Mouse (Mus musculus) B cell, adult 2 months (primary cell): ENCODE measurements around the gene Lin7a.
"Not testable (repeated sequence)": the region's sequence is repeated elsewhere in the genome, so short reads cannot be mapped to it uniquely, and the experiment has no call there.

Experiments used
- DNase-seq, 2 experiments: peaks; one replicate each; pipeline ENCODE4 v3.0.0; 2022

The Lin7a gene

GRCm38 (mm10) chr10:107237736-107238135 is 33.8 kb upstream of the Lin7a start:
- DNase-seq = no peak

GRCm38 (mm10) chr10:107238151-107238860 is 33.2 kb upstream of the Lin7a start:
- no peak for DNase-seq

- no peak for DNase-seq
These were observed 32.5 kb upstream of the Lin7a start for GRCm38 (mm10) chr10:107238861-107239435.

GRCm38 (mm10) chr10:107239651-107240330 is 31.7 kb upstream of the Lin7a start:
- DNase-seq = no peak

- no peak for DNase-seq
These were observed 31.0 kb upstream of the Lin7a start for GRCm38 (mm10) chr10:107240446-107240845.

GRCm38 (mm10) chr10:107240986-107241385 is 30.5 kb upstream of the Lin7a start:
- DNase-seq = no peak

GRCm38 (mm10) chr10:107241406-107241805 is 30.1 kb upstream of the Lin7a start:
- DNase-seq = no peak

GRCm38 (mm10) chr10:107241999-107242398 is 29.5 kb upstream of the Lin7a start:
- DNase-seq = not testable (repeated sequence)

- no peak for DNase-seq
These were observed 28.6 kb upstream of the Lin7a start for GRCm38 (mm10) chr10:107242696-107243400.

- no peak for DNase-seq
These were observed 27.3 kb upstream of the Lin7a start for GRCm38 (mm10) chr10:107244211-107244610.

GRCm38 (mm10) chr10:107244691-107245530 is 26.6 kb upstream of the Lin7a start:
- no peak for DNase-seq

GRCm38 (mm10) chr10:107245531-107245840 is 26.0 kb upstream of the Lin7a start:
- DNase-seq = no peak

- DNase-seq = no peak
These were observed 25.5 kb upstream of the Lin7a start for GRCm38 (mm10) chr10:107245961-107246460.

- no peak for DNase-seq
These were observed 24.4 kb upstream of the Lin7a start for GRCm38 (mm10) chr10:107247001-107247670.

- DNase-seq = no peak
These were observed 23.0 kb upstream of the Lin7a start for GRCm38 (mm10) chr10:107248481-107248880.

GRCm38 (mm10) chr10:107249056-107249455 is 22.4 kb upstream of the Lin7a start:
- DNase-seq = no peak

GRCm38 (mm10) chr10:107249606-107250186 is 21.8 kb upstream of the Lin7a start:
- no peak for DNase-seq

- DNase-seq = no peak
These were observed 20.9 kb upstream of the Lin7a start for GRCm38 (mm10) chr10:107250346-107251210.

GRCm38 (mm10) chr10:107251271-107251670 is 20.2 kb upstream of the Lin7a start:
- no peak for DNase-seq

- no peak for DNase-seq
These were observed 19.5 kb upstream of the Lin7a start for GRCm38 (mm10) chr10:107251801-107252502.
